ENCODE assay signal across 13 mouse cellular contexts in genomic region chr8:91170914-91171313, GRCm38 (mm10). TPM values are rescaled to one million over a fixed set of nuclear protein-coding genes. Genes with fewer than 3 reads are reported as not detected.
A peak's percentile ranks its signal among the peaks of the same experiment; 100 is the strongest.
DNase-seq lines count a peak whose midpoint lies in the region; ATAC-seq lines count a peak whose summit lies in the region.
"Had no signal": no experiment of that assay in that cellular context is flagged by ENCODE, and none has a peak within 500 bp of the region (broad histone marks: within the 10 kb centered on the region; RNA-seq: fewer than 3 reads in every experiment).

No protein-coding gene starts in this region.

- no peaks in the 10 kb centered on the region for H3K36me3 ChIP-seq in limb, embryonic 13.5 days
- H3K36me3 ChIP-seq in limb, embryonic 10.5 days: no peaks in the 10 kb centered on the region
- no peaks in the 10 kb centered on the region for H3K36me3 ChIP-seq in forebrain, embryonic 16.5 days (ENCODE audit: control insufficient read depth, insufficient read depth)
- H3K36me3 ChIP-seq in neural tube, embryonic 14.5 days (ENCODE audit: control insufficient read depth, insufficient read depth, low read length): no peaks in the 10 kb centered on the region
- H3K36me3 ChIP-seq: stomach, embryonic 15.5 days had no signal

- no peaks in the 10 kb centered on the region for H3K9me3 ChIP-seq in limb, embryonic 13.5 days
- H3K9me3 ChIP-seq in limb, embryonic 10.5 days (replicated peaks): no peaks in the 10 kb centered on the region
- H3K9me3 ChIP-seq in forebrain, embryonic 16.5 days (ENCODE audit: control insufficient read depth, low read length): no peaks in the 10 kb centered on the region
- no peaks in the 10 kb centered on the region for H3K9me3 ChIP-seq in neural tube, embryonic 14.5 days (ENCODE audit: control insufficient read depth, low read length)
- H3K9me3 ChIP-seq: stomach, embryonic 15.5 days had no signal

- peak overlapping the region; percentile 36; the same call in 1 of the 2 replicates for H3K4me2 ChIP-seq in limb, embryonic 13.5 days (replicated peaks)
- H3K4me2 ChIP-seq in forebrain, embryonic 16.5 days (ENCODE audit: low read length): peak overlapping the region; percentile 22
- peak overlapping the region; percentile 9; the same call in 1 of the 2 replicates for H3K4me2 ChIP-seq in neural tube, embryonic 14.5 days (ENCODE audit: low read depth, low read length)
- H3K4me2 ChIP-seq: stomach, embryonic 15.5 days had no signal

- H3K4me1 ChIP-seq in limb, embryonic 13.5 days: peaks cover 23% of the 10 kb centered on the region
- H3K4me1 ChIP-seq in limb, embryonic 10.5 days: peaks cover 25% of the 10 kb centered on the region
- peaks cover 13% of the 10 kb centered on the region for H3K4me1 ChIP-seq in forebrain, embryonic 16.5 days (replicated peaks; ENCODE audit: control insufficient read depth, insufficient read depth, low read length)
- H3K4me1 ChIP-seq in neural tube, embryonic 14.5 days (ENCODE audit: control insufficient read depth, insufficient read depth, low read length): peaks cover 9% of the 10 kb centered on the region; the same call in 1 of the 2 replicates
- H3K4me1 ChIP-seq: stomach, embryonic 15.5 days had no signal

- H3K4me3 ChIP-seq in limb, embryonic 13.5 days: no peak overlapping the region
- H3K4me3 ChIP-seq in limb, embryonic 10.5 days: no peak overlapping the region
- 0 out of 2 replicates have a peak overlapping the region, but pooled peaks have one; percentile 15 for H3K4me3 ChIP-seq in forebrain, embryonic 16.5 days (replicated peaks; ENCODE audit: low read length)
- no peak overlapping the region for H3K4me3 ChIP-seq in neural tube, embryonic 14.5 days (ENCODE audit: low read depth, low read length)
- H3K4me3 ChIP-seq: stomach, embryonic 15.5 days had no signal

- 32% methylated on average over 14 of the region's 14 CpGs for WGBS in limb, embryonic 13.5 days
- 80% methylated on average over 14 of the region's 14 CpGs for WGBS in limb, embryonic 10.5 days
- WGBS in forebrain, embryonic 16.5 days: 14% methylated on average over 14 of the region's 14 CpGs
- 26% methylated on average over 14 of the region's 14 CpGs for WGBS in neural tube, embryonic 14.5 days

- no peak for ATAC-seq in limb, embryonic 13.5 days (ENCODE audit: low FRiP score, low read depth)
- peak; percentile 73 for ATAC-seq in forebrain, embryonic 16.5 days
- ATAC-seq in neural tube, embryonic 14.5 days (ENCODE audit: low read depth): peak; percentile 71; the same call in 1 of the 2 replicates

- intact Hi-C loops in left cerebral cortex, postnatal 36 days (cut with DNase I): no loop called here

- H3K9ac ChIP-seq in limb, embryonic 13.5 days: no peak overlapping the region
- no peak overlapping the region for H3K9ac ChIP-seq in forebrain, embryonic 16.5 days (replicated peaks; ENCODE audit: low read depth, low read length)
- no peak overlapping the region for H3K9ac ChIP-seq in neural tube, embryonic 14.5 days (replicated peaks; ENCODE audit: low read depth, low read length)
- H3K9ac ChIP-seq: stomach, embryonic 15.5 days had no signal

- H3K27ac ChIP-seq in limb, embryonic 13.5 days: no peak overlapping the region
- no peak overlapping the region for H3K27ac ChIP-seq in limb, embryonic 10.5 days
- H3K27ac ChIP-seq in forebrain, embryonic 16.5 days (ENCODE audit: low read length): no peak overlapping the region
- H3K27ac ChIP-seq in neural tube, embryonic 14.5 days (ENCODE audit: low read depth, low read length): no peak overlapping the region
- H3K27ac ChIP-seq: stomach, embryonic 15.5 days had no signal

- H3K27me3 ChIP-seq in limb, embryonic 13.5 days: peaks cover 20% of the 10 kb centered on the region
- peaks cover 15% of the 10 kb centered on the region for H3K27me3 ChIP-seq in limb, embryonic 10.5 days (ENCODE audit: low read depth, poor library complexity, severe bottlenecking)
- H3K27me3 ChIP-seq in forebrain, embryonic 16.5 days (replicated peaks; ENCODE audit: control insufficient read depth, insufficient read depth, low read length): no peaks in the 10 kb centered on the region
- no peaks in the 10 kb centered on the region for H3K27me3 ChIP-seq in neural tube, embryonic 14.5 days (ENCODE audit: control insufficient read depth, insufficient read depth, low read length)
- H3K27me3 ChIP-seq: stomach, embryonic 15.5 days had no signal

- no peak for DNase-seq in limb, embryonic 10.5 days (ENCODE audit: low spot score)
- peak; percentile 37 to 43 for DNase-seq in layer of hippocampus, postnatal 10 days (ENCODE audit: low spot score in 2 of 2)
- DNase-seq in kidney, postnatal 14 days: no peak
- no peak for DNase-seq in left cerebral cortex, postnatal 36 days (ENCODE audit: low spot score in 2 of 2)
- DNase-seq in kidney, adult 11 months: no peak
- DNase-seq: adrenal gland, postnatal 25 days; cerebellum, adult 8-10 months; heart, postnatal 4 days; kidney, postnatal 10 days had no signal

RNA-seq across cellular contexts. Expression of gene Aktip, which starts 28.9 kb away (rescaled TPM):
- 53.4 and 55.2 TPM in 2 replicates for polyA plus RNA-seq in limb, embryonic 13.5 days (2015; fragmentation: Nextera tagmentation; extraction: Ambion mirVana)
- 39.3 and 39.7 TPM in 2 replicates for polyA plus RNA-seq in limb, embryonic 10.5 days (2016; fragmentation: Nextera tagmentation; extraction: Ambion mirVana)
- polyA plus RNA-seq in forebrain, embryonic 16.5 days (2015; fragmentation: Nextera tagmentation; extraction: Ambion mirVana): 148 and 151 TPM in 2 replicates
- 10 to 100 TPM; 62.6 to 73.8 TPM for total RNA-seq in layer of hippocampus, postnatal 10 days (2021)
- 116 and 118 TPM in 2 replicates for polyA plus RNA-seq in neural tube, embryonic 14.5 days (2014; fragmentation: Nextera tagmentation; extraction: Ambion mirVana)
- total RNA-seq in left cerebral cortex, postnatal 36 days (2021): 100 to 1,000 TPM; 117 to 118 TPM

Comparison
In these comparisons a context has a peak if more than half of its experiments do, and no peak if none do; other contexts are left out.
1. DNase-seq: peak in layer of hippocampus, postnatal 10 days (2 of 2); none in limb, embryonic 10.5 days (single experiment), kidney, postnatal 14 days (single experiment), left cerebral cortex, postnatal 36 days (0 of 2) and kidney, adult 11 months (single experiment).
2. Peak in every context shown above with its lines, with median percentiles within 50 percentile points of each other: H3K4me2 ChIP-seq.